Mouse (Mus musculus) urinary bladder, adult 2 months (tissue): Measurements from ENCODE around the gene Gm10128. TPM values are rescaled to one million over a fixed set of nuclear protein-coding genes. Genes with fewer than 3 reads are reported as not detected.
A peak's percentile ranks its signal among the peaks of the same experiment; 100 is the strongest.
"Not testable (repeated sequence)": the region's sequence is repeated elsewhere in the genome, so short reads cannot be mapped to it uniquely, and the experiment has no call there.

Experiments
- DNase-seq: peaks from one replicate; pipeline ENCODE4 v3.0.0; 2022; ENCODE audit warnings: low spot score
- polyA plus RNA-seq: library from polyadenylated mRNA; depleted of rRNA; stranded (reverse); fragments of >200 nt; gene quantifications from 2 replicates; pipeline ENCODE4 v1.2.3, GENCODE M21; 2012; rRNA removed

The Gm10128 gene
- 0.18 TPM in 1 of 2 replicates, not detected in the other for polyA plus RNA-seq

DNA sequence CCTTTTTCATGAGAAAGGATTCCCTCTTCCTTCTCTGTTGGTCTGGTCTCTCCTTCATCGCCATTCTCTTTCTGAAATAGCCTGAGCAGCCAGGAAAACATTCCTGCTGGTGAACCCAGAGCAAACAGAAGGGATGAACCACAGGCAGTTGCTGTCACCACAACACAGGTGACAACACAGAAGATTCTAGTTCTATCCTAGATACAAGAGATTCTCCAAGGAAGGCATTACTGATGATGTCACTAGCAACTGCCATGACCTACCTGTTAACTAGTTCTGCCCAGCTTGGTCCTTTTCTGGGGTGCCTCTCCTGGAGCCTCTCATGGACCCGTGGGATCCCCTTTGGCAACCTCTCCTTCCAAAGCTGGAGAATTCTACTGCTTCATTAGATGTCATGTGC lies at the start of gene Gm10128:
TSS of gene Gm10128 (minus strand) at position 101 of the 400 bp plus-strand sequence.
- DNase-seq: not testable (repeated sequence)

DNA sequence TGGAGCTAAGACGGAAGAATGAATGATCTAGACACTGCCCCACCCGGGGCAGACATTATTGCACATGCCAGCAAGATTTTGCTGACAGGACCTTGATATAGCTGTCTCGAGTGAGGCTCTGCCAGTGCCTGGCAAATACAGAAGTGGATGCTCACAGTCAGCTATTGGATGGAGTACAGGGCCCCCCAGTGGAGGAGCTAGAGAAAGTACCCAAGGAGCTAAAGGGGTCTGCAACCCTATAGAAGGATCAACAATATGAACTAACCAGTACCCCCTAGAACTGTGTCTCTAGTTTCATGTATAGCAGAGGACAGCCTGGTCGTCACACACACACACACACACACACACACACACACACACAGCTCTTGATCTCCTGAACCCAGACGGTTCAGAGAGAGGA lies 37.4 kb upstream of the Gm10128 start:
- DNase-seq: not testable (repeated sequence)

DNA sequence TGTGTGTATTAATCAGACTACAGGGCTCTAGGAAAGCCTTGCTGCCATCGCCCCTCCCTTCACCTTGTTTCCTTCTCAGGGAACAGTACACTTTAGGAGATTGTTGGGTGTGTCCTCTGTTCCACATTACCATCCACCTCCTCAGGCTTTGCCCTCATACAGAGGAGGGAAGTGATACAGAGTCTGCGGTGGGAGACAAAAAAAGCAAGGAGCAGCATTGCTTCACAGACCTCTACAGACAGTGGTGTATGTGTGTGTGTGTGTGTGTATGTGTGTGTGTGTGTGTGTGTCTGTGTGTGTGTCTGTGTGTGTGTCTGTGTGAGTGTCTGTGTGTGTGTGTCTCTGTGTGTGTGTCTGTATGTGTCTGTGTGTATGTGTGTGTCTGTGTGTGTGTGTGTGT lies 18.7 kb upstream of the Gm10128 start:
- DNase-seq: not testable (repeated sequence)

DNA sequence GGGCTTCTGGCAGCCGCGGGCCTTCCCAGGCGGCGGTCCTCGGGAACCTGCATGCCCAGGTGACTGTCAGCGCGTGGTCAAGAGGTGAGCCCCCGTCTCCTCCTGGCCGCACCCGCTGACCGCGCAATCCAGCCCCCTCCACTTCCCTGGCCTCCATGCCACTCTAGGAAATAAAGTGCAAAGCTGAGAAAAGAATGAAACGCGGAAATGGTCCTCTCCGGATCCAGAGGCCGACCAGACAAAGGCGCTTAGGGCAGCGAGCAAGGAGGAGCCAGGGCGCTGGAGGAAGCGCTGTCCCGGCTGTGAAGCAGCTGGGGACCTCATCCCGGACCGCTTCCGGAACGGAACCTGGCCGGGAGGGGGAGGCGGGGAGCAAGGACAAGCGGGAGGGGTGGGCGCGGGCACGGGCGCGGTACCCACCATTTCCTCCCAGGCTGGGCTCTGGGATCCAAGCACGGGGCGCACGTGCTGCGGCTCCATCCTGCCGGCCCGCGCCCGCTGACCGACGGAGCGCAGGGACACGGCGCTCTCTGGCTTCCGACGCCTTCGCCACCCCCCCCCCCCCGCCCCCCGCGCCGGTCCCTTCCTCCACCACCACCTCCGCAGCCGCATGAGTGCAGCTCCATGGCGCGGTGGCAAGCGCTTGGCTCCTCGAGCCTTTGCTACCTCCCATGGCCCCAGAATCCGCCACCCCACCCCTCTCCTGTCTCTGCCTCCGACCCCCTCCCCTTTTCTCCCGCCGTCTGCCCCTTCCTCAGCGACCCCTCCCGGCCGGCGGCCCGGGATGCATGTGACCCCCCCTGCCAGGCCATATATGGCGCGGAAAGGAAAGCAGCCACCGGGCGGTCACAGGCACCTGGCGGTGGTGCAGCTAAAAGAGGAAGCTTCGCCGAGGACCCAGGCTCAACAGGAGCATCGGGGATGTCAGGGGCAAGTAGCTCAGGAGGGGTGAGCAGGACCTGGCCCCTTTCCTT lies 14.6 kb upstream of the Gm10128 start:
- DNase-seq: peak; percentile 24

DNA sequence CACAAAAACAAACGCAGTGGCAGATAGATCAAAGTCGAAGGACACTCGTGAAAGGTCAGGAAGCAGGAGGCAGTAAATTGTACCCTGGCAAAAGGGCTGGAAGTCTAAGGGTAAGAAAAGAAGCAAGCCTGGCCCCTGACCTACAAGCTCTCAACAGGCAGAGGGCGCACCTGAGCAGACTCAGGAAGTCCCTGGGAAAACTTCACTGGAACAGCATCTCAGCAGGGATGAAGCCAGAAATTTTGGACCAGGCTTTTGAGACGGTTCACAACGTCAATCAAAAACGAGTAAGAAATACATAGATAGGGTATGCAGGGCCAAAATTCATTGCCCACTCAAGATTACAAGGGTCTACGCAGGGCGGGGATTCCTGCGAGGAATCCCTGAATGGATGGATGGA lies 13.7 kb upstream of the Gm10128 start:
- DNase-seq: not testable (repeated sequence)

DNA sequence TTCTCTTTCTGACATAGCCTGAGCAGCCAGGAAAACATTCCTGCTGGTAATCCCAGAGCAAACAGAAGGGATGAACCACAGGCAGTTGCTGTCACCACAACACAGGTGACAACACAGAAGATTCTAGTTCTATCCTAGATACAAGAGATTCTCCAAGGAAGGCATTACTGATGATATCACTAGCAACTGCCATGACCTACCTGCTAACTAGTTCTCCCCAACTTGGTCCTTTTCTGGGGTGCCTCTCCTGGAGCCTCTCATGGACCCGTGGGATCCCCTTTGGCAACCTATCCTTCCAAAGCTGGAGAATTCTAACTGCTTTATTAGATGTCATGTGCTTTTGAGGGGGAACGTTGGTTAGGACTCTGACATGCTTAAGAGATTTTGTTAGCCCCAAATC lies 48.3 kb downstream of the Gm10128 start, which contains the start of gene Gm10338:
TSS of gene Gm10338 (minus strand) at position 101 of the 400 bp plus-strand sequence.
- DNase-seq: not testable (repeated sequence)

Other genes with a start within 250 kb of the Gm10128 start
- gene Gm3755, start 193.1 kb downstream of the Gm10128 start, polyA plus RNA-seq: not detected in 2 replicates
- 0.30 and 0.40 TPM in 2 replicates for gene Gm3752, start 160.2 kb downstream of the Gm10128 start, polyA plus RNA-seq
- gene Gm3558, start 75.4 kb downstream of the Gm10128 start, polyA plus RNA-seq: 0.74 and 1.1 TPM in 2 replicates
- not detected in 2 replicates for gene Gm10338, start 48.4 kb downstream of the Gm10128 start, polyA plus RNA-seq
- not detected in 2 replicates for gene Gm26661, start 147.6 kb upstream of the Gm10128 start, polyA plus RNA-seq
- 47.4 and 48.6 TPM in 2 replicates for gene Flnb, start 174.0 kb upstream of the Gm10128 start, polyA plus RNA-seq